Mouse (Mus musculus) cortical plate, adult 2 months (tissue): ENCODE measurements around the gene Pim3. TPM values are rescaled to one million over a fixed set of nuclear protein-coding genes. Genes with fewer than 3 reads are reported as not detected.

Experiments
- H3K27ac ChIP-seq: fragments of 200-500 bp; 2 replicates; pipeline ENCODE4 v1.5.1; 2012; ENCODE audit warnings: low read length, control low read depth, inconsistent platforms; ENCODE audit not compliant: insufficient read depth
- H3K4me1 ChIP-seq: fragments of 200-500 bp; 2 replicates; pipeline ENCODE4 v1.6.1; 2011; ENCODE audit warnings: low read length; ENCODE audit not compliant: control insufficient read depth, insufficient read depth
- H3K4me3 ChIP-seq: fragments of 200-500 bp; 2 replicates; pipeline ENCODE4 v1.5.1; 2011; ENCODE audit warnings: mild to moderate bottlenecking, low read length, control low read depth; ENCODE audit not compliant: insufficient read depth
- CTCF ChIP-seq: fragments of 200-500 bp; IDR thresholded peaks from 2 replicates; pipeline ENCODE4 v1.5.1; 2011; ENCODE audit warnings: mild to moderate bottlenecking, control low read depth, low read length; ENCODE audit not compliant: insufficient read depth; ENCODE audit errors: extremely low read depth
- POLR2A ChIP-seq: fragments of 200-500 bp; IDR thresholded peaks from 2 replicates; pipeline ENCODE4 v1.6.1; 2011; ENCODE audit warnings: mild to moderate bottlenecking, low read length, control low read depth; ENCODE audit not compliant: insufficient read depth; ENCODE audit errors: extremely low read depth
- polyA plus RNA-seq: library from polyadenylated mRNA; depleted of rRNA; stranded (reverse); fragments of >200 nt; gene quantifications from 2 replicates; pipeline ENCODE4 v1.2.3, GENCODE M21; 2012

The Pim3 gene
- polyA plus RNA-seq, 1 experiment: 16.7 TPM

DNA sequence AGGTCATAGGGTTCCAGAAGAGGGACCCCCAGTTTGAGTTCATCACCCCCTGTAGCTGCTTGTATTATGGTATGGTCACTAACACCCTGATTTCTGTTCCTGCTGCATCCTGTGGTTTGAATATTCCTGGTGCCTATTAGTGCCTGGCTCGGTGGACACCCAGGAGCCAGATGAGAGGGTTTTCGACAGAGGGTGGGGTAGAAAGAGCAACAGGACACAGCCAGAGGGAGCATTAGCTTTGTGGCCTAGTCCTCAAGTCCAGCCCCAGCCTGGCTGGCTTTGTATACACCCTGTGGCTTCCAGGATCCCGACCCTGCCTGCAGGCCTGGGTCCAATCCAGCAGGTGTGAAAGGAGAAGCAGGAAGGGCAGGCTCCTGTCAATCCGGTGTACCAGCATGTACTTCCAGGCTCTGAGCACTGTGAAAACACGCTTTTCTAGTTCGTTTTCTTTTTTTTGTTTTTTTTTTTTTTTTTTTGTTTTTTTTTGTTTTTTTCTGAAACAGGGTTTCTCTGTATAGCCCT lies 6.0 kb upstream of the Pim3 start:
- H3K4me3 ChIP-seq: no peak overlapping the region
- TF ChIP-seq POLR2A (no peak), CTCF (no peak)
- no peak overlapping the region for H3K27ac ChIP-seq
- no peaks in the 10 kb centered on the region for H3K4me1 ChIP-seq

DNA sequence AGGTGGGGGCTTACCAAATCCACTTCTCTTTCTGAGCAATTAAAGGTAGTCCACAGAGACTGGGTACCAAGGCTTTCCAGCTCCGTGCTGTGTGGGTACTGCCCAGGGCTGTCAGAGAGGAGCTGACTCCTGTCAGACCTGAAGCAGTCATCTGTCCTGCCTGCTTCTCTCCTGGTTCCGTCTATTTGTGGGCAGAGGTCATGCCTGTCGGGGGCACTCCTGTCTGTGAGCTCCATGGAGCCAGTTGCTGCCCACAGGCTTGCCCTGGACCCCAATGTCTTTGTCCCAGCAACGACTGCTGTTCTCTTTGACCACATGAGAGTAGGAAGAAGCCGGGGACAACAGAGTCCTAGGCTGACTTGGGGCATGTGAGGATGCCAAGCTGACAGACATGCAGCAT lies 5.4 kb upstream of the Pim3 start:
- no peak for TF ChIP-seq POLR2A
- no peak for TF ChIP-seq CTCF
- no peak overlapping the region for H3K27ac ChIP-seq
- peaks cover 2% of the 10 kb centered on the region; the same call in 1 of the 2 replicates for H3K4me1 ChIP-seq
- H3K4me3 ChIP-seq: no peak overlapping the region

DNA sequence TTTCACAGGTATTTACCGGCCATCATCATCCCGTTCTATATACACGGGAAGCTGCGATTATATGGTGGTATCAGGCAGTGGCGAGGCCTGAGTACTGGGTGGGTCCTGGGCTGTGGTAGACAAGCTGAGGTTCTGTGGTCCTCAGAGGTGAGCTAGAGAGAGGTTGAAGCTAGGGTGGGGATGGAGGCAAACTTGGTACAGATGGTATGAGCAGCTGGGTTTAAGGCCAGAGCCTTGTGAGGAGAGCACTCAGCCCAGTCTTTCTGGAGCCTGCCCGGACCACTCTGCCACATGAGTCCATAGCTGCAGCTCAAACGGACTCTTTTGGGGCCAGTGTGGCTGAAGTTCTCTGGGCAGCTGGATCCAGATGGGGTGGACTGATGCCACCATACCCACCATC lies 4.6 kb upstream of the Pim3 start:
- H3K4me3 ChIP-seq: no peak overlapping the region
- TF ChIP-seq POLR2A: no peak
- TF ChIP-seq CTCF: no peak
- H3K27ac ChIP-seq: no peak overlapping the region
- peaks cover 2% of the 10 kb centered on the region; the same call in 1 of the 2 replicates for H3K4me1 ChIP-seq

DNA sequence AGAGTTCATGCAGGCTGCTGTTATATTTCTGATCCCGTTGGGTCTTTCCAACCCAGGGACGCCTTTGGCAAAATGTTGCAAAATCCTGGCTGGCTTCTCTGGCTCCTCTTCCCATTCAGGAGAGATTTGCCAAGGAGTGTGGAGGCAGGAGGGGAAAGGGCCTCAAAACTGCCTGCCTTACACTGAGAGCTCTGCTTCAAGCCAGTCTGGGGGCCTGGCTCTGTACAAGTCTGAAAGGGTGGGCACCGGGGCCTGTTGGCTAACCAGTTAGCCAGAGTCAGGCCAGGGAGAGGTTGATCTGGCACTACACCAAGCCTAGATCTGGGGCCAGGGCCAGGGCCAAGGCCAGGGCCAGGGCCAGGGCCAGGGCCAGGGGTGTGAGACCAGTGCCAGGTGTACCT lies 3.8 kb upstream of the Pim3 start:
- peak overlapping the region; percentile 0; the same call in 1 of the 2 replicates for H3K27ac ChIP-seq
- peaks cover 2% of the 10 kb centered on the region; the same call in 1 of the 2 replicates for H3K4me1 ChIP-seq
- TF ChIP-seq POLR2A (no peak), CTCF (no peak)
- H3K4me3 ChIP-seq: no peak overlapping the region

DNA sequence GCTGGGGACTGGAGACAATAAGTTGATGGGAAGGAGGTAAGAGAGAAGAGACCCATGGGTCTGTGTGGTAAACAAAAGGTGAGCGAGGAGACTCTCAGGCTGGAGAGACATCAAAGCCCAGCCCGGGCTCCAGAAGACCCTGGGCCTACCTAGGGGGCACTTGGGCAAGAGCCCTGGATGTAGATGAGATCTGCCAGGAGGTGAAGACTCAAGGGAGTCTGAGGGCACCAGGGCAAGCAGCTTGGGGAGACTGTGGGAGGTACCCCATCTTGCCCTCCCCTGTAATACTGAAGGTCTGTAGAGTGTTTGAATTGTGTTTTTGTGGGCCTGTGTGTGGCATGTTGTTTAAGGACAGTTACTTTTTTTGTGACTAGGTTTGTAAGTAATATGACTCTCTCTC lies 3.3 kb upstream of the Pim3 start:
- no peak overlapping the region for H3K4me3 ChIP-seq
- H3K27ac ChIP-seq: no peak overlapping the region
- peaks cover 2% of the 10 kb centered on the region; the same call in 1 of the 2 replicates for H3K4me1 ChIP-seq
- TF ChIP-seq POLR2A (no peak), CTCF (no peak)

DNA sequence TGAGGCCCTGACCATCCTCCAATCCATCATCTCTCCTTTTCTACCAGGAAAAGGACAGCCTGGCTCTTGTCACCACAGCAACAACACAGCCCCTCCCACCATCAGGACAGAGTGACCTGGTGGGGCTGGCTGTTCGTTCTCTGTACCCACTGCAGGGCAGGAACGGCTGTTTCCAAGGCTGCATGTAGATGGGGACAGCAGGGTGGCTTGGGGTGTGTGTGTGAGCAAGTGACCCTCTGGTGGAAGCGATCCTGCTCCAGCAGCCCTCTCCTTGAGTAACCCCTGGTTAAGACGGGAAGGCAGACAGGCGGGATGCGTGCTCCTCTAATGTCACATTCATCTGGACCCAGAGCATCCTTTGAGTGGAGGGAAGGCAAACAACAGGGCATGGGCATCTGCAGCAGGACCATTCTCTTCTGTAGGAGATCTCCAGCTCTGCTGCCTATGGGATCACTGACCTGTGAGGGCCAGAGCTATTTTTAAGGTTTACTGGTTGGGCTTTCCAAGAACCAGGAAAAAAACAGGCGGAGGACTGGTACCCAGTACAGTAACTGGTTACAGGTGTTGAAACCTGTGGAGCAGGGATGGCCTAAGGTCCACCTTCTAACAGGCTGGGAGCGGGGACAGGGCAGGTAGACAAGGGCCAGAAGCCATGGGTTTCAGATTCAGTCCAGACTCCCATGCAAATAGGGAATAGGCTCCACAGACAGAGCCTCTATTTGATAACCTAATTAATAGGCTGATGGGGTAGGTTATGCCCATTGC lies 2.6 kb upstream of the Pim3 start:
- Histone ChIP-seq H3K4me1 (peaks cover 2% of the 10 kb centered on the region; the same call in 1 of the 2 replicates), H3K27ac (no peak overlapping the region), H3K4me3 (no peak overlapping the region)
- TF ChIP-seq CTCF: no peak
- TF ChIP-seq POLR2A: no peak

DNA sequence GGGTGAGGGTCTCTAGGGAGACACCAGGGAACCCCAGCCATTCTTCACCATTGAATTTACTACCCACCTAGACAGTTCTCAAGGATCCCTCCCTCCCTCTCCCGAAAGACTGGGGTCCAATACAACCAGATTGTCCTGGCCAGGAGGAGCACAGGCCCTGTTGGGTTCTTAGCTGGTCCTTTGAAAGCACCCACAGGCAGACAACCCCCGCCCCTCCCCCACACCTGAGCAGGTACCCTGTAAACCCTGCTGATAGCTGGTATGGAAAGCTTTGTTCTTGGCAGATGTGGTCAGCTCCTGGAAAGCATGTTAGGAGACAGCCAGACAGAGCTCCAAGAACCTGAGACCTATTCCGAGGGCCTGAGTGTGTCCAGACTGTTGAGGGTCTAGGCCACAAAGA lies 1.2 kb upstream of the Pim3 start:
- H3K4me1 ChIP-seq: peaks cover 2% of the 10 kb centered on the region; the same call in 1 of the 2 replicates
- H3K27ac ChIP-seq: no peak overlapping the region
- TF ChIP-seq POLR2A: no peak
- no peak for TF ChIP-seq CTCF

DNA sequence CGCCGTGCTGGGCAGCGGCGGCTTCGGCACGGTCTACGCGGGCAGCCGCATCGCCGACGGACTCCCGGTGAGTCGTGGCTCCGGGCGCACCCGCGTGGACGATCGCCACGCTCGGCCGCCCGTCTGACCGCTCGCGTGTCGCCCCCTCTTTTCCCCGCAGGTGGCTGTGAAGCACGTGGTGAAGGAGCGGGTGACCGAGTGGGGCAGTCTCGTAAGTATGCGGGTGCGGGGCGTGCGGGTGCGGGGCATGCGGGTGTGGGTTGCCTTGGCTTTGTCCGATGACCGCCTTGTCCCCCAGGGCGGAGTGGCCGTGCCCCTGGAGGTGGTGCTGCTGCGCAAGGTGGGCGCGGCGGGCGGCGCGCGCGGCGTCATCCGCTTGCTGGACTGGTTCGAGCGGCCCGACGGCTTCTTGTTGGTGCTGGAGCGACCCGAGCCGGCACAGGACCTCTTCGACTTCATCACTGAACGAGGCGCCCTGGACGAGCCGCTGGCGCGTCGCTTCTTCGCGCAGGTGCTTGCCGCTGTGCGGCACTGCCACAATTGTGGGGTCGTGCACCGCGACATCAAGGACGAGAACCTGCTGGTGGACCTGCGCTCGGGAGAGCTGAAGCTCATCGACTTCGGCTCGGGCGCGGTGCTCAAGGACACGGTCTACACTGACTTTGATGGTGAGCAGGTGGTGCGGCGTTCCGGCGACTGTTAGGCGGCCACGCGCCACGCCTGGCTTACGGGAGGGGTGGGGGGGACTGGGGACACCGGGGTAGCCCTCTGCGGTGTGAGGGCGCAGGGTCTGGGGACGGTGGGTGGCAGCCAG lies 1.1 kb downstream of the Pim3 start:
- H3K4me1 ChIP-seq: peaks cover 2% of the 10 kb centered on the region; the same call in 1 of the 2 replicates
- TF ChIP-seq POLR2A (no peak), CTCF (no peak)
- peak overlapping the region; percentile 94 for H3K27ac ChIP-seq
- H3K4me3 ChIP-seq: peak overlapping the region; percentile 63

More for the DNA sequence above, 1.2 kb upstream of the Pim3 start:
- H3K4me3 ChIP-seq: no peak overlapping the region

DNA sequence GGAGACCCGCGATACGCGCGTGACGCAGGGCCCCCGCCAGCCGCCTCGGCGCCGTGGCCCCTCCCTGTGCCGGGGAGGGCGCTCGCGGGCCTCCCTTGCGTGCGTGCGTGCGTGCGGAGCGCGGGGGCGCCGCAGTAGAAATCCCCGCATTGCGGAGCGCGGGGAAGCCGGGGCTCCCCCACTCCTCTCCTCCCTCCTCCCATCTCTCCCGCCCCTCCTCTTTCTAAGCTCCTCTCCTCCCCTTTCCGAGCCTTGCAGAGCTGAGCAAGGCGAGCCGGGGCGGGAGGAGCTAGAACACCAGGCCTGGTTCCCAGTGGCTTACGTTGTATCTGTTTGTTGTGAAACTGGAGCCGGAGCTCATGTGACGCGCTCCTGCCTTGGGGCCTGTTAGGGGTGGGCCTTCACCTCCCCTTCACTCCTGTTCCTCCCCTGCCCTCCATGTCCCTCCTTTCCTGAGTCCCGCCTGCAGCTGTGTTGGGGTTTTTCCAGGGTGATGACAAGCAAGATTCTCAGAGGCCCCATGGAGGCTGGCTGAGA lies 1.8 kb downstream of the Pim3 start:
- TF ChIP-seq POLR2A (peak; percentile 39; the same call in 1 of the 2 replicates), CTCF (no peak)
- H3K4me1 ChIP-seq: peaks cover 2% of the 10 kb centered on the region; the same call in 1 of the 2 replicates
- H3K27ac ChIP-seq: peak overlapping the region; percentile 11
- H3K4me3 ChIP-seq: peak overlapping the region; percentile 63
